Mouse (Mus musculus) T-helper 2 cell (primary cell): Measurements from ENCODE around the gene Grin2c.

Source experiments
- in situ Hi-C: fragments of 300-600 bp; cut with MboI, MseI; formaldehyde crosslinking; loops from one replicate; pipeline ENCODE4 v1.15.1; 2025; ENCODE audit warnings: high pct_unique_total_duplicates

Grin2c gene

GRCm38 (mm10) chr11:115267061-115267883, at the start of gene Grin2c:
Gene Grin2c, minus strand, starts transcription at chr11:115267243.
- in situ Hi-C loops: no loop called here

- in situ Hi-C loops: no loop called here
These were observed 47.2 kb upstream of the Grin2c start for GRCm38 (mm10) chr11:115314249-115314648.

GRCm38 (mm10) chr11:115308781-115309180, 41.7 kb upstream of the Grin2c start:
- in situ Hi-C loops: no loop called here

GRCm38 (mm10) chr11:115306863-115307262, 39.8 kb upstream of the Grin2c start, which contains the start of gene Otop2:
Gene Otop2, plus strand, starts transcription at chr11:115307163.
- in situ Hi-C loops: no loop called here

- in situ Hi-C loops: no loop called here
These were observed 36.1 kb upstream of the Grin2c start for GRCm38 (mm10) chr11:115303167-115303566.

GRCm38 (mm10) chr11:115301351-115301750, 34.3 kb upstream of the Grin2c start:
- in situ Hi-C loops: no loop called here

GRCm38 (mm10) chr11:115300745-115301144, 33.7 kb upstream of the Grin2c start:
- in situ Hi-C loops: no loop called here

GRCm38 (mm10) chr11:115298160-115298559, 31.1 kb upstream of the Grin2c start:
- in situ Hi-C loops: no loop called here

GRCm38 (mm10) chr11:115297214-115297826, 30.3 kb upstream of the Grin2c start, which contains the start of gene Fads6:
Gene Fads6, minus strand, starts transcription at chr11:115297663.
- in situ Hi-C loops: no loop called here

GRCm38 (mm10) chr11:115296471-115297210, 29.6 kb upstream of the Grin2c start:
- in situ Hi-C loops: no loop called here

GRCm38 (mm10) chr11:115295939-115296338, 28.9 kb upstream of the Grin2c start:
- in situ Hi-C loops: no loop called here

GRCm38 (mm10) chr11:115292631-115293375, 25.8 kb upstream of the Grin2c start:
- in situ Hi-C loops: no loop called here

GRCm38 (mm10) chr11:115291503-115291902, 24.5 kb upstream of the Grin2c start:
- in situ Hi-C loops: no loop called here

- in situ Hi-C loops: no loop called here
These were observed 23.9 kb upstream of the Grin2c start for GRCm38 (mm10) chr11:115290919-115291318.

GRCm38 (mm10) chr11:115290314-115290713, 23.3 kb upstream of the Grin2c start:
- in situ Hi-C loops: no loop called here

- in situ Hi-C loops: no loop called here
These were observed 22.8 kb upstream of the Grin2c start for GRCm38 (mm10) chr11:115289885-115290284.

- in situ Hi-C loops: no loop called here
These were observed 21.3 kb upstream of the Grin2c start for GRCm38 (mm10) chr11:115288305-115288704.

GRCm38 (mm10) chr11:115287386-115287785, 20.3 kb upstream of the Grin2c start:
- in situ Hi-C loops: no loop called here

GRCm38 (mm10) chr11:115286201-115286993, 19.4 kb upstream of the Grin2c start:
- in situ Hi-C loops: no loop called here

GRCm38 (mm10) chr11:115285282-115285681, 18.2 kb upstream of the Grin2c start:
- in situ Hi-C loops: no loop called here
